Mouse (Mus musculus) limb, embryonic 10.5 days (tissue): ENCODE data around the gene Gm43738. TPM values are rescaled to one million over a fixed set of nuclear protein-coding genes. Genes with fewer than 3 reads are reported as not detected.
"Not testable (repeated sequence)": the region's sequence is repeated elsewhere in the genome, so short reads cannot be mapped to it uniquely, and the experiment has no call there.

Experiments
- DNase-seq: peaks from one replicate; pipeline ENCODE4 v3.0.0-alpha.2; 2017; ENCODE audit warnings: low spot score
- H3K27ac ChIP-seq: fragments of 300-500 bp; sonication (generic); 2 replicates; pipeline ENCODE4 v1.5.1; 2016; ENCODE audit warnings: mild to moderate bottlenecking
- H3K27me3 ChIP-seq: fragments of 300-500 bp; sonication (generic); 2 replicates; pipeline ENCODE4 v1.6.1; 2016; ENCODE audit warnings: low read depth, mild to moderate bottlenecking; ENCODE audit not compliant: poor library complexity, severe bottlenecking
- H3K36me3 ChIP-seq: fragments of 300-500 bp; sonication (generic); 2 replicates; pipeline ENCODE4 v1.6.1; 2016; ENCODE audit warnings: mild to moderate bottlenecking, moderate library complexity
- H3K4me1 ChIP-seq: fragments of 300-500 bp; sonication (generic); 2 replicates; pipeline ENCODE4 v1.6.1; 2016
- H3K4me3 ChIP-seq: fragments of 300-500 bp; sonication (generic); 2 replicates; pipeline ENCODE4 v1.5.1; 2016; ENCODE audit warnings: mild to moderate bottlenecking, moderate library complexity
- H3K9me3 ChIP-seq: fragments of 300-500 bp; sonication (generic); replicated peaks from 2 replicates; pipeline ENCODE4 v1.6.1; 2016; ENCODE audit warnings: mild to moderate bottlenecking
- WGBS: fragments of 180-500 bp; shearing (Covaris S2); methylation state at CpG from one replicate; pipeline ENCODE4 v1.1.7; 2016; 5-methylcytosine and 5-hydroxymethylcytosine counted together
- polyA plus RNA-seq: library from polyadenylated mRNA; unstranded; fragments of >200 nt; fragmentation: Nextera tagmentation; extraction: Ambion mirVana; gene quantifications from 2 replicates; pipeline ENCODE4 v1.2.1, GENCODE M21; 2016

Gm43738 gene
- polyA plus RNA-seq, 1 experiment from 2014 or later, result 0.09 TPM

DNA sequence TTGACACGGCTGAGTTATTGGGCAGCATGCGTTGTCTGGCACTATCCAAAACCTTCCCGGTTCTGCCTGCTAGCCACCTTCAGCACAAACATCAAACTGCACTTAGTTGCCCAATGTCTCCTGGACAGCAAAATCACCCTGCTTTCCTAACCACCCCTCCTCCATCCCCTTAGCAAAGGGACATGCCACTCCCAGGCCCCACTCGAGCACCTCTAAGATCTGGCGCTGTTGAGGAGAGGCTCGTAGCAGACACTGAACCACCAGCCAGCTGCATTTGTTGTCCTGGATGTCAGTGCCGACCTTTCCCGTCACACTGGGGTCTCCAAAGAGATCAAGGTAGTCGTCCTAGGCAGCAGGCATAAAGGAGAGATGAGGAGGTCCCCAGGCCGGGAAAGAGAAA, 6.9 kb downstream of the Gm43738 start:
- H3K4me3 ChIP-seq, result no peak overlapping the region
- DNase-seq, result no peak
- H3K27ac ChIP-seq, result no peak overlapping the region
- peaks cover 57% of the 10 kb centered on the region for H3K27me3 ChIP-seq
- H3K9me3 ChIP-seq, result no peaks in the 10 kb centered on the region
- WGBS, result 87% methylated on average over 10 of the region's 10 CpGs
- peaks cover 57% of the 10 kb centered on the region for H3K4me1 ChIP-seq
- H3K36me3 ChIP-seq, result peaks cover 57% of the 10 kb centered on the region

DNA sequence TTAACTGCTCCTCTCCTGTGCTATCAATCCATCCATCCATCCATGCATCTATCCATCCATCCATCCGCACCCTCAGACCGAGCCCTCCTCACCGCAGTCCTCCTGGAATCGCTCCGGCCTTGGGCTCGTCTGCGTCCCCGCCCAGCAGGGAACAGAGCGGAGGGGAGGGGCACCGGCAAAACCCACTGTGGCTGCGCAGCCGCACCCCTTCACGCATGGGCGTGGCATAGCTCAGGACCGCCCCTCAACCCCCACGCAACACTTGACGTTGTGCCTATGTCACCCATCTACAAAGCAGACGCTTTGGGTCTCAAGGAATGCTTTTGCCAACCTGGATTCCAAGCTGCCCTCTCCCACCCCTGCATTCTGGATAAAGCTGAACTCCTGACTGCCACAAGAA, 7.7 kb downstream of the Gm43738 start, which contains the start of gene Rusc1:
Rusc1 (minus strand) TSS at position 137 of the 400 bp plus-strand sequence.
- Histone ChIP-seq H3K27ac (no peak within 1 kb of the TSS), H3K27me3 (peaks cover 66% of the 10 kb centered on the region), H3K4me1 (peaks cover 64% of the 10 kb centered on the region), H3K4me3 (peak within 1 kb of the TSS; percentile 73), H3K9me3 (no peaks in the 10 kb centered on the region), H3K36me3 (peaks cover 49% of the 10 kb centered on the region)
- peak; percentile 77 for DNase-seq
- 1% methylated on average over 18 of the region's 18 CpGs for WGBS

DNA sequence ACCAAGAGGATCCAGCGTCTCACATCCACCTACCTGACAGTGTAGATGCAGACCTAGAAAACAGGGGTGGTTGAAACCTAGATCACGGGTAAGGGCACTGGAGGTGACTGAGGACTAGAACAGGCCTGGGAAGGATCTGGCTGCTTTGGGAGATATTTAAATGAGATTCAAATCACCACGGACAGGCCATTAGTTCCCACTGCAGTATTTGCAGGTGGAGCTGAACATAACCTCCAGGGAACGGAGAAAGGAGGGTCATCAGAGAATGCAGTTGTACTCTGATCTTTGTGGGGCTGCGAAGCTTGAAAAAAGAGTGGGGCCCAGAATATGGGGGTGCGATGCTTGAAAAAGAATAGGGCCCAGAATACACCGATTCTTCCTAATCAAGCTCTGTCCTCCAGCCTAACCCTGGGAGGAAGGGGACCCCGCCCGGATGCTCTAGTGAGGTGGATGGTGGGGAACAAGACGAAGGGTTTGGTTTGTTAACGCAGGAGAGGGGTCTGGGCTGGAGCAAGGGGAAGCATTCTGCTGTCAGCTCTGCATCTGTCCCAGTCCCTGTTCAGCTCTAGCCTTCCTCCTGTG, 8.3 kb downstream of the Gm43738 start:
- WGBS, result 16% methylated on average over 11 of the region's 11 CpGs
- peaks cover 72% of the 10 kb centered on the region for H3K27me3 ChIP-seq

DNA sequence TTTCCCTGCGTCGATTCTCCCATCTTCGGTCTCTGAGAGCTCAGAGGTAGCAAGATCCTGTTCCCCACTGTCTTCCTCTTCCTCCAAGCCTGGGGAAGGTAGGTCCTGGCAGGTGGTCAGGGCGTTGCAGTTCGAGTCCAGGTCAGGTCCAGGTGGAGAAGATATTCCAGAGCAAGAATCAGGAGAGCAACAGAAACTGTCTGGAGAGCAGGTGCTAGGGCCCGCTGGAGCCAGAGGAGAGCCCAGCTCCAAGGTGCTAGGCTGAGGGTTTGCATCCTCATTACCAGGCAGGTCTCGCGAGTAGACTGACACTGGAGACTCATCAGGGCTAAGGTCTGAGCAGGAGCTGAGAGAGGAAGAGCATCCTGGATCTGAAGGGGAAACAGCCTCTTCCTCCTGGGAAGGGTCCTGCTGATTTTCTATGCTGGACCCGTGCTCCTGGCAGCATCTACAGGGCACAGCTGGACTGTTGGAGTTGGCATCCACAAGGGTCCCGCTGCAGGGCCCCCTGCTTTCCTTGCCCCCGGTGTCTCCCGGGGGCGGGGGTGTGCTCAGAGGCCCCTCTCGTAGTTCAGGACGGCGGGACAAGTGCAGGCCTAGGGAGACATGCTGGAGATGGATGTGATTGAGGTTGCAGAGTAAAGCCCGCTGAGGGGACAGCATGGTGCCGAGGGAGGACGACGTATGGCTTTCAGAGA, 8.9 kb downstream of the Gm43738 start:
- WGBS, result 7% methylated on average over 20 of the region's 20 CpGs
- peaks cover 37% of the 10 kb centered on the region for H3K36me3 ChIP-seq
- peak overlapping the region; percentile 73 for H3K4me3 ChIP-seq
- no peak overlapping the region for H3K27ac ChIP-seq
- peaks cover 73% of the 10 kb centered on the region for H3K27me3 ChIP-seq
- H3K4me1 ChIP-seq, result peaks cover 74% of the 10 kb centered on the region
- no peak for DNase-seq
- no peaks in the 10 kb centered on the region for H3K9me3 ChIP-seq

More for the DNA sequence above, 8.3 kb downstream of the Gm43738 start:
- DNase-seq, result no peak
- Histone ChIP-seq H3K4me1 (peaks cover 70% of the 10 kb centered on the region), H3K27ac (no peak overlapping the region), H3K9me3 (no peaks in the 10 kb centered on the region), H3K4me3 (peak overlapping the region; percentile 73), H3K36me3 (peaks cover 43% of the 10 kb centered on the region)

DNA sequence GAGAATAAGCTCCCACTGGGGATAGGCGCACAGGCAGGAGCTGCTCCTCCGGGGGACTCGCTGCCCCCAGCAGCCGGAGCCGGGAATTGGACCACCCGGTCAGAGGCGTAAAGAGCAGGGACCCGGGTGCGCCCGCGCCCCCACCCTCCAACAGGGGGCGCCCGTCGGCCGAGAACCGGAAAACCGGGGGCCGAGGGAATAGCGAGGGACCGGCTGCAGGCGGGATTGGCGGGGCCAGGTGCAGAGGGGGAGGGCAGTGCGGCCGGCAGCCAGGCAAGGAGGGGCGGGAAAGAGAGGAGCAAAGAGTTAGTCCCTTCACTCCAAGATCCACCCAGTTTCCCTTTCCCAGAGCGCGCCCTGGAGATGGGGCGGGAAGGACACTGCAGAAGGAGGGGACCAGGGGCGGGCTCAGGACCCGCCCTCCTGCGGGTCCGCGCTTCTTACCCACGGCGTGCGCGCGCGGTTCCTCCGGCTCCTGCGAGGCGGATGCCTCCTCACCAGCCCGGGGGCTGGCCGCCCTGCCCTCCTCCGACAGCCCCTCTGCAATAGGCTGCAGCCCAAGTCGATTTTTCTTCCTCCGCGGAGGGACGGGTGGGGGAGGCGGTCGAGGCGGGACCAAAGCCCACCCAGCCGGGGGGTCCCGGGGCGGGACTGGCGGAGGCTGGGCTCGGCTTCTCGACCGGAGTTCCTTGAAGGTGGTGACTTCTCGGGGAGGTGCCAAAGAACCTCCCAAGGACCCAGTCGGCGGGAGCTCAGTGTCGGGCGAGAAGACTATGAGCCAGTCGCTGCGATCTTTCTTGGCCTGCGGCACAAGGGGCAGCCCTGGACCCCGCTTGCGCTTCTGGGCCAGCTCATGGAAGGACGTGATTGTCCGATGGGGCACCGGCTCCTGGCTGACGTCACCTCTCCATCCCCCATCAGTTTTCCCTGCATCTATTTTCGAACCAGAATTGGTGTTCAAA, 9.9 kb downstream of the Gm43738 start:
- peaks cover 71% of the 10 kb centered on the region for H3K4me1 ChIP-seq

DNA sequence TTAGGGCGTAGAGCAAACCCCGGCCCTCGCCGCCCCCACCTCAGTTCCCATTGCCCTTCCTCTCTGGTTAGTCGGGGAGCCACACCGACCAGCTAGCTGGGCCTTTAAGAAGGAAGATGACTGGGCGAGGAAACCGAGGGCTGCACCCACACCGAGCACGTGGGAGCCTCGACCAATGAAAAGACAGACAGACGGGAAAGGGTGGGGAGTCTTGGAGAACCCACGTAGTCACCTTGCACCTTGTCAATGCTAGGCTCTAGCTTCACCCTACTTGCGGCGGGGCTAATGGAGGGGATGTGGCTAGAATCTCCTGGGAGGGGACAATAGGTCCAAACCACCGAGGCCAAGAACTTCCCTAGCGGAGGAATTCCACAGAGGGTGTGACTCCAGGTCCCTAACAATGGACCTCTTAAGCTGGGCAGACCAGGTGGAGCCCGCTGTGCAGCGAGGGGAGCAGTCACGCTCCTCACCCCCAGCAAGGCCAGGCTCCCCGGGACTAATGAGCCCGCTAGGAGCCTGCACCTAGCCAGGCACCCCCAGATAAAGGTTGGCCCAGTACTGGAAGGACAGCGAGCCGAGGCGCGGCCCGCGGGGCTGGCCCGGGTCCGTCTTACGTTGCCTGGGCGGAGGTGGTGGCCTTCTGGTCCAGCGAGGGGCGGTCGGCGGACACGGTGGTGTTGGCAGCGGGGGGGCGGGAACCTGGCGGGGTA, 10.9 kb downstream of the Gm43738 start:
- Histone ChIP-seq H3K27me3 (peaks cover 72% of the 10 kb centered on the region), H3K36me3 (peaks cover 24% of the 10 kb centered on the region), H3K9me3 (no peaks in the 10 kb centered on the region), H3K4me3 (peak overlapping the region; percentile 73), H3K27ac (peak overlapping the region; percentile 86), H3K4me1 (peaks cover 71% of the 10 kb centered on the region)
- WGBS, result under 1% methylated on average over 39 of the region's 40 CpGs
- DNase-seq, result peak; percentile 82

More for the DNA sequence above, 9.9 kb downstream of the Gm43738 start:
- peak overlapping the region; percentile 86 for H3K27ac ChIP-seq
- H3K36me3 ChIP-seq, result peaks cover 30% of the 10 kb centered on the region
- DNase-seq, result peak; percentile 93
- WGBS, result under 1% methylated on average over 69 of the region's 74 CpGs
- peaks cover 73% of the 10 kb centered on the region for H3K27me3 ChIP-seq
- H3K4me3 ChIP-seq, result peak overlapping the region; percentile 73
- H3K9me3 ChIP-seq, result no peaks in the 10 kb centered on the region

DNA sequence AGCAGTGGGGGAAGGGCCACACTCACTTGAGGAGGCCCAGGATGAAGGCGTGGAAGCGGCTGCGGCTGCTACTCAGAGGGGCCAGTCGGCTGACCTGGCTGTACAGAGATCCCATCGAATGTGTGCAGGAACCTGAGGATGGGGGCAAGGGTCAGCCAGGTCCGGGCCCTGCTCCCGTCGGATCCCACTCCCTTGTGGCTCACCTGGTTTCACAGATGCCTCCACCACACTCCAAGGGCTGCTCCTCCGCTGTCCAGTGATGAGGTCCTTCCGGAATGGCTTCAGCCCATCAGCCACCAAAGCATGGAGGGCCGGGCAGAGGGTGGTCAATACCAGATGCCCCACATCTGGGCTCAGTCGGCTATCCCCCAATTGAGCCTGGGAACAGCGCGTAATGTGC, 11.9 kb downstream of the Gm43738 start:
- no peaks in the 10 kb centered on the region for H3K9me3 ChIP-seq
- H3K27ac ChIP-seq, result peak overlapping the region; percentile 26; the same call in 1 of the 2 replicates

DNA sequence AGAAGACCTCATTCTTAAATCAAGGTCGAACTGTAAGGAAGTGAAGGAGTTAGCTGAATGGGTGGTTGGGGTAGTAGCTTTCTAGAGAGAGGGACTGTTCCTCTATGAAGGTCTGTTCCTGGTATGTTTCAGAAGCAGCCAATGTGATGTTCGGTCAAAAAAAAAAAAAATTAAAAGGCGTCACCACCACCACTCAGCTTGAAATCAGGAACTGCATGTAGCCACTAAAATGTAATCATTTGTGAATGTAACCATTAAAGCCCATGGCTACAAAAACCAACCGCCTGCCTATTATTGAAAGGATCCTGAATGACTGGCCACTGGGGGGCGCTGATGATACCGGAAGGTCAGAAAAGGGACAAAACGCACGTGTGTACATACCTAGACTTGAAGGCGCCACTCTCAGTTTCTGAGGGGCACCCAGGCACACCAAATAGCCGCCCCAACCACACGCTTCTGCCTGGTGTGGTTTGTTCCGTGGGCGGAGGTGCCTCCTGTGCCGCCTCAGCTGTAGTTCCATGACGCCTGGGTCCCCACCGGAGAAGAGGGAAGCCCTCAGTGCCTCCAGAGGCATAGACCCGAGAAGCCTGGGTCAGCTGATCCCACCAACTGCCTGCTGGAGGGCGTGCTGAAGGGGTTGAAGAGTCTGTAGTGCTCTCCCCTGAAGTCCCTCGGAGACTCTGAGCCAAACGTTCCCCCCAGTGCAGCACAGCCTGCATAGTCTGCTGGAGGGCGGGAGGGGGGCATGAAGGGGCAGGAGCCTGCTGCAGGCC, 13.4 kb downstream of the Gm43738 start:
- no peaks in the 10 kb centered on the region for H3K9me3 ChIP-seq
- peak overlapping the region; percentile 20; the same call in 1 of the 2 replicates for H3K4me3 ChIP-seq
- peaks cover 47% of the 10 kb centered on the region for H3K27me3 ChIP-seq
- peaks cover 17% of the 10 kb centered on the region for H3K36me3 ChIP-seq
- DNase-seq, result peak; percentile 90
- peaks cover 52% of the 10 kb centered on the region for H3K4me1 ChIP-seq
- WGBS, result 33% methylated on average over 21 of the region's 21 CpGs
- H3K27ac ChIP-seq, result peak overlapping the region; percentile 75

More for the DNA sequence above, 11.9 kb downstream of the Gm43738 start:
- H3K4me1 ChIP-seq, result peaks cover 67% of the 10 kb centered on the region
- no peak for DNase-seq
- H3K36me3 ChIP-seq, result peaks cover 21% of the 10 kb centered on the region
- H3K4me3 ChIP-seq, result peak overlapping the region; percentile 73
- WGBS, result 56% methylated on average over 14 of the region's 14 CpGs
- H3K27me3 ChIP-seq, result peaks cover 61% of the 10 kb centered on the region

DNA sequence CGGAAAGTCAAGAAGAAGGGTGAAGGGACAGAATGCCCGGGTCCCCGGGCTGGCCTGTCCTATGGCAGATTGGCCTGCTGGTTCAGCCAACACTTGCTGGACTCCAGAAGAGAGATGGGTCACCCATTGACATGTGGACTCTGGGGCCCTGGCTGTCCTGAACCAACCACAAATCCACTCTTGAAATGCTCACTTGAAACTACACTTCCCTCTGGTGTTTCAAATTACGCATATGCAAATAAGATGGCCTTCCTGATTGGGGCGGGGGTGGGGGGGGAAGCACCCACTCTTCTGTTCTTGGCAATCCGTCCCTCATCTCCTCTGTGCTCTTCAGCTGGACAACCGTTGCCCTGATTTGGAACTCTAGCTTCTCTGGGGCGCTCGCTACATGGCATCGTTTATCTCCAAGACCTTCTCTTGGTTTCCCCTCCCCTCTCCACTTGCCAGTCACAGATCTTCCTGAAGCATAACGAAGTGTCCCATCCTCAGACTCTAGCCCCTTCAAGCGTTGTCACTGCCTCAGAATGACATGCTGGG, 16.2 kb downstream of the Gm43738 start:
- Histone ChIP-seq H3K4me1 (peaks cover 24% of the 10 kb centered on the region), H3K9me3 (no peaks in the 10 kb centered on the region), H3K36me3 (peaks cover 40% of the 10 kb centered on the region), H3K4me3 (no peak overlapping the region), H3K27ac (no peak overlapping the region), H3K27me3 (peaks cover 22% of the 10 kb centered on the region)
- WGBS, result 86% methylated on average over 12 of the region's 12 CpGs
- DNase-seq, result no peak

DNA sequence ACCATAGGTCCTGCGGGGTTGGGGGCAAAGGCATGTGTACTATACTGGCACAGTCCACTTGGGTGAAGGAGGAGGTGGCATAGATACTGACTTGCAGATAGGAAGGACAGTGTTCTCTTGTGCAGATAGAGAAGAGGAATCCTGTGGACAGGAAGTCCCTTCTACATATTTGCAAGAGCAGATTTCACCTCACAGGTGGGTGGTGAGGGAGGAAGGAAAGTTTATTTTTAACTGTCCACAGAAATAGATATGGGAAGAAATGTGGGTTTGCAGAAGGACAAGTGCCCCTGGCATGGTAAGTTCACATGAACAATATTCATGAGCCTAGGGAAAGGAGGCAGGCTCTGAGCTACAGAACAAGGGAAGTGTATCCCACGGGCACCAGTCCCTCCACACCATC, 16.8 kb downstream of the Gm43738 start:
- H3K4me3 ChIP-seq, result no peak overlapping the region
- DNase-seq, result no peak
- peaks cover 18% of the 10 kb centered on the region for H3K4me1 ChIP-seq
- H3K9me3 ChIP-seq, result no peaks in the 10 kb centered on the region
- no peak overlapping the region for H3K27ac ChIP-seq
- 87% methylated on average over 2 of the region's 2 CpGs for WGBS
- H3K27me3 ChIP-seq, result peaks cover 16% of the 10 kb centered on the region
- H3K36me3 ChIP-seq, result peaks cover 46% of the 10 kb centered on the region

DNA sequence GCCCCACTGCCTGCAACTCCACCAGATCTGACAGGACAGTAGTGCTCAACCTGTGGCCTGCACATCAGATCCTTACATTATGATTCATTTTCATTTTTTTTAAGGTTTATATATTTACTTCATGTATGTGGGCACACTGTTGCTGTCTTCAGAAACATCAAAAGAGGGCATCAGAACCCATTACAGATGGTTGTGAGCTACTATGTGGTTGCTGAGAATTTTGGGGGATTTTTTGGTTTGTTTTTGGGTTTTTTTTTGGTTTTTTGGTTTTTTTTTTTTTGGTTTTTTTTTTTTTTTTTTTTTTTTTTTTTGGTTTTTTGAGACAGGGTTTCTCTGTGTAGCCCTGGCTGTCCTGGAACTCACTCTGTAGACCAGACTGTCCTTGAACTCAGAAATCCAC, 18.6 kb downstream of the Gm43738 start:
- peaks cover 65% of the 10 kb centered on the region for H3K36me3 ChIP-seq
- not testable (repeated sequence) for H3K4me1 ChIP-seq, H3K4me3 ChIP-seq, H3K27ac ChIP-seq, H3K27me3 ChIP-seq, DNase-seq, H3K9me3 ChIP-seq
